In genomic region chr9:111272356-111272755, GRCm38 (mm10) we compare ENCODE assay signal across 9 mouse cellular contexts. TPM values are rescaled to one million over a fixed set of nuclear protein-coding genes. Genes with fewer than 3 reads are reported as not detected.
DNase-seq lines count a peak whose midpoint lies in the region; ATAC-seq and TF ChIP-seq lines count a peak whose summit lies in the region.
"Had no signal": no experiment of that assay in that cellular context is flagged by ENCODE, and none has a peak within 500 bp of the region (broad histone marks: within the 10 kb centered on the region; RNA-seq: fewer than 3 reads in every experiment).

No protein-coding gene starts in this region.

- H3K4me3 ChIP-seq in left cerebral cortex, adult 2 months = peak overlapping the region; percentile 89
- peak overlapping the region; percentile 83 for H3K4me3 ChIP-seq in forebrain, embryonic 11.5 days (ENCODE audit: low read depth, low read length)
- peak overlapping the region; percentile 87 for H3K4me3 ChIP-seq in limb, embryonic 12.5 days (replicated peaks)
- H3K4me3 ChIP-seq in neural tube, embryonic 13.5 days = peak overlapping the region; percentile 79

- DNase-seq in left cerebral cortex, adult 2 months (ENCODE audit: extremely low spot score in 1 of 2, low spot score in 2 of 2) = peak in 1 of 2 experiments; percentile 12
- no peak for DNase-seq in left cerebral cortex, postnatal 36 days (ENCODE audit: low spot score in 2 of 2)
- DNase-seq in Muller cell, postnatal 12 days (ENCODE audit: inconsistent ontology term) = peak; percentile 38
- no peak for DNase-seq in forebrain, embryonic 11.5 days (ENCODE audit: low spot score)

- intact Hi-C loops in left cerebral cortex, adult 2 months (cut with DNase I) = no loop called here
- intact Hi-C loops in left cerebral cortex, postnatal 36 days (cut with DNase I) = loop anchor here (5.0 kb wide), 1 partner anchor 155 kb away; the partner anchor contains the start of gene Lrrfip2

- H3K27ac ChIP-seq in left cerebral cortex, adult 2 months = peak overlapping the region; percentile 98
- peak overlapping the region; percentile 87 for H3K27ac ChIP-seq in forebrain, embryonic 11.5 days (ENCODE audit: low read depth, low read length)
- peak overlapping the region; percentile 93 for H3K27ac ChIP-seq in limb, embryonic 12.5 days
- H3K27ac ChIP-seq in neural tube, embryonic 13.5 days (replicated peaks) = peak overlapping the region; percentile 97

- no peak for ATAC-seq in forebrain, embryonic 11.5 days (replicated peaks; ENCODE audit: low FRiP score)
- no peak for ATAC-seq in limb, embryonic 12.5 days (ENCODE audit: insufficient number of reproducible peaks, insufficient read depth, low FRiP score, low TSS enrichment, low read depth)
- no peak for ATAC-seq in neural tube, embryonic 13.5 days (ENCODE audit: low read depth)
- ATAC-seq in inflammation-experienced regulatory T-cells, adult 6 months = no peak
- ATAC-seq in cerebellum, adult (ENCODE audit: insufficient number of reproducible peaks, low FRiP score, low TSS enrichment) = no peak

- peak overlapping the region; percentile 75 for H3K9ac ChIP-seq in forebrain, embryonic 11.5 days (ENCODE audit: low read length)
- peak overlapping the region; percentile 89 for H3K9ac ChIP-seq in limb, embryonic 12.5 days (replicated peaks)
- H3K9ac ChIP-seq in neural tube, embryonic 13.5 days = peak overlapping the region; percentile 91

- TF ChIP-seq CTCF in left cerebral cortex, adult 2 months (IDR thresholded peaks at IDR 0.05) = no peak

- H3K27me3 ChIP-seq in forebrain, embryonic 11.5 days (ENCODE audit: control insufficient read depth, insufficient read depth, low read length) = no peaks in the 10 kb centered on the region
- no peaks in the 10 kb centered on the region for H3K27me3 ChIP-seq in limb, embryonic 12.5 days
- no peaks in the 10 kb centered on the region for H3K27me3 ChIP-seq in neural tube, embryonic 13.5 days

- no peaks in the 10 kb centered on the region; the same call in 1 of the 2 replicates for H3K36me3 ChIP-seq in forebrain, embryonic 11.5 days (ENCODE audit: control insufficient read depth, insufficient read depth, low read length)
- peaks cover 30% of the 10 kb centered on the region for H3K36me3 ChIP-seq in limb, embryonic 12.5 days
- H3K36me3 ChIP-seq in neural tube, embryonic 13.5 days = peaks cover 22% of the 10 kb centered on the region

- peaks cover 10% of the 10 kb centered on the region; the same call in 1 of the 2 replicates for H3K4me1 ChIP-seq in forebrain, embryonic 11.5 days (replicated peaks; ENCODE audit: control insufficient read depth, insufficient read depth, low read length)
- peaks cover 43% of the 10 kb centered on the region for H3K4me1 ChIP-seq in limb, embryonic 12.5 days (replicated peaks)
- peaks cover 60% of the 10 kb centered on the region for H3K4me1 ChIP-seq in neural tube, embryonic 13.5 days (replicated peaks)

- no peaks in the 10 kb centered on the region for H3K9me3 ChIP-seq in forebrain, embryonic 11.5 days (ENCODE audit: control insufficient read depth, low read length)
- H3K9me3 ChIP-seq in limb, embryonic 12.5 days = no peaks in the 10 kb centered on the region
- H3K9me3 ChIP-seq in neural tube, embryonic 13.5 days = no peaks in the 10 kb centered on the region

- H3K4me2 ChIP-seq in forebrain, embryonic 11.5 days (ENCODE audit: low read depth, low read length, severe bottlenecking) = peak overlapping the region; percentile 80
- peak overlapping the region; percentile 87 for H3K4me2 ChIP-seq in limb, embryonic 12.5 days
- H3K4me2 ChIP-seq in neural tube, embryonic 13.5 days = peak overlapping the region; percentile 94

- WGBS in forebrain, embryonic 11.5 days = 17% methylated on average over 19 of the region's 19 CpGs
- WGBS in limb, embryonic 12.5 days = 10% methylated on average over 19 of the region's 19 CpGs
- 13% methylated on average over 19 of the region's 19 CpGs for WGBS in neural tube, embryonic 13.5 days

RNA-seq across cellular contexts. Expression of gene Epm2aip1, which starts 0.6 kb away (rescaled TPM):
- 10 to 100 TPM; 79.7 to 81.8 TPM for total RNA-seq in left cerebral cortex, adult 2 months (2021)
- 10 to 100 TPM; 77.8 to 79.7 TPM for total RNA-seq in left cerebral cortex, postnatal 36 days (2021)
- 44.5 and 45.6 TPM in 2 replicates for polyA plus RNA-seq in forebrain, embryonic 11.5 days (2014; fragmentation: Nextera tagmentation; extraction: Ambion mirVana)
- polyA plus RNA-seq in limb, embryonic 12.5 days (2016; fragmentation: Nextera tagmentation; extraction: Ambion mirVana) = 41.2 and 46.4 TPM in 2 replicates
- polyA plus RNA-seq in neural tube, embryonic 13.5 days (2015; fragmentation: Nextera tagmentation; extraction: Ambion mirVana) = 39.3 and 43.9 TPM in 2 replicates
- polyA plus RNA-seq in inflammation-experienced regulatory T-cells, adult 6 months (2017; shearing (Covaris generic)) = 1 to 10 TPM; 5.0 to 9.3 (median 8.6) TPM

RNA-seq across cellular contexts. Expression of gene Mlh1, which starts 0.8 kb away (rescaled TPM):
- total RNA-seq in left cerebral cortex, adult 2 months (2021) = 10 to 100 TPM; 12.3 to 18.1 TPM
- total RNA-seq in left cerebral cortex, postnatal 36 days (2021) = 10 to 100 TPM; 13.5 to 18.4 TPM
- 54.7 and 57.9 TPM in 2 replicates for polyA plus RNA-seq in forebrain, embryonic 11.5 days (2014; fragmentation: Nextera tagmentation; extraction: Ambion mirVana)
- polyA plus RNA-seq in limb, embryonic 12.5 days (2016; fragmentation: Nextera tagmentation; extraction: Ambion mirVana) = 45.1 and 45.2 TPM in 2 replicates
- 24.9 and 26.5 TPM in 2 replicates for polyA plus RNA-seq in neural tube, embryonic 13.5 days (2015; fragmentation: Nextera tagmentation; extraction: Ambion mirVana)
- polyA plus RNA-seq in inflammation-experienced regulatory T-cells, adult 6 months (2017; shearing (Covaris generic)) = 10 to 100 TPM in 2 of 3 experiments, 1 to 10 TPM in 1; 8.7 to 27.4 (median 14.4) TPM

RNA-seq across cellular contexts. Expression of gene Trank1, which starts 39.2 kb away (rescaled TPM):
- 100 to 1,000 TPM; 308 to 309 TPM for total RNA-seq in left cerebral cortex, adult 2 months (2021)
- total RNA-seq in left cerebral cortex, postnatal 36 days (2021) = 100 to 1,000 TPM; 213 to 319 TPM
- 0.92 and 1.0 TPM in 2 replicates for polyA plus RNA-seq in forebrain, embryonic 11.5 days (2014; fragmentation: Nextera tagmentation; extraction: Ambion mirVana)
- polyA plus RNA-seq in limb, embryonic 12.5 days (2016; fragmentation: Nextera tagmentation; extraction: Ambion mirVana) = 0.10 and 0.12 TPM in 2 replicates
- polyA plus RNA-seq in neural tube, embryonic 13.5 days (2015; fragmentation: Nextera tagmentation; extraction: Ambion mirVana) = 1.9 and 2.9 TPM in 2 replicates
- not detected for polyA plus RNA-seq in inflammation-experienced regulatory T-cells, adult 6 months (2017; shearing (Covaris generic))
- total RNA-seq: common myeloid progenitor, adult 5-6 weeks had no signal
